Mouse (Mus musculus) gastrocnemius, adult 8-10 months (tissue): ENCODE measurements around the gene Glt8d2. TPM values are rescaled to one million over a fixed set of nuclear protein-coding genes. Genes with fewer than 3 reads are reported as not detected.

ENCODE experiments used
- DNase-seq, 2 experiments: peaks; one replicate each; pipeline ENCODE4 v3.0.0; 2022; ENCODE audit warnings: low spot score in 2 of 2
- total RNA-seq, 4 experiments: library from RNA; stranded (reverse); gene quantifications; 2 replicates each; pipeline ENCODE4 v1.2.4; 2022

Glt8d2 gene
- total RNA-seq, result 1 to 10 TPM; 1.1 to 2.7 (median 1.6) TPM

DNA sequence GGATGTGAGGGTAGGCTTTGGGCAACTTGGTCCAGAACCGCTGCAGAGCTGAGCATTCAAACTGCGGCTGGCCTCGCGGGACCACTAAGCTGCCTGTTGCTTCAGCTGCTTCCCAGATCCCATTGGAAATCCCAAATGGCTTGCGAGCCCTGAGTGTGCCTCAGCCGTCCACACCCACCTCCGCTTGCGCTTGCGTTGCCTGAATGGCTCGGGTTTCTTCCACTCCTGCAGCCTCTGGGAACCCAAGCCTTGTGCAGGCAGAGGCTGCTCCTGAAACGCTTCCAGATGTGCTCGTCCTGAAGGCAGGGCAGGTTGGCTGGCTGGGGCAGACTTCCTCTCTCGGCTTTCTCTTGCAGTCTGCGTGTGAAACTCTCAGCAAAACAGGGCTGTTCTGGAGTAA lies at the start of gene Glt8d2:
Glt8d2 (minus strand) TSS at position 157 of the 400 bp plus-strand sequence.
- peak; percentile 69 to 81 for DNase-seq

DNA sequence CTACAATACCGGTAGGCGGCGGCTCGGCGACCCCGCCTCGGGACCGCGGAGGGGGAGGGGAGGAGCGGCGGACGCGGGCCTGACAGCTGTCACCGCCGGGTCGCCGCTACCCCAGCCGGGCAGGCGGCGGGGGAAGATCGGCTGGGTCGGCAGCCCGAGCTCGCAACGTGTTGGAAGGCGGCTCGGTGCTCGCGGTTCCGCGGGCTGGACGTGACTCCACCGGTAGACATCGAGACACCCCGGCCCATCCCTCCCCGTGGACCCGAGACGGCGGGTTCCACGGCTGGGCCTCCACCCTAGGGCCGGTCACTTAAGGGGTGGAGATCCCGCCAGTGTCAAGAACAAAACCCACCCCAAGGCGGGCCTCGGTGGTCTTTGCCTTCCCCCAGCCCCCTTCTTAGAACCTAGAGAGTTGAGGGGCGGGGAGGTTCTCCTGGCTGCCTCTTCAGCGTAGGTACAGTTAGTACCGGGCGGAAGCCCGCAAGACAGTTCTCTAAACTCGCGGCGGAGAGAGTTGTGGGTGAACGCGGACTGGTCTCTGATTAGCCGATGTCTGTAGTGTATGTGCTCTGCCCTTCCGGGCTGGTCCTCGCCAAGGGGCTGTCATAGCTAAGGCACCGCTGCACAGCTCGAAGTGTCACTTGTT lies 9.0 kb upstream of the Glt8d2 start:
- DNase-seq, result no peak

DNA sequence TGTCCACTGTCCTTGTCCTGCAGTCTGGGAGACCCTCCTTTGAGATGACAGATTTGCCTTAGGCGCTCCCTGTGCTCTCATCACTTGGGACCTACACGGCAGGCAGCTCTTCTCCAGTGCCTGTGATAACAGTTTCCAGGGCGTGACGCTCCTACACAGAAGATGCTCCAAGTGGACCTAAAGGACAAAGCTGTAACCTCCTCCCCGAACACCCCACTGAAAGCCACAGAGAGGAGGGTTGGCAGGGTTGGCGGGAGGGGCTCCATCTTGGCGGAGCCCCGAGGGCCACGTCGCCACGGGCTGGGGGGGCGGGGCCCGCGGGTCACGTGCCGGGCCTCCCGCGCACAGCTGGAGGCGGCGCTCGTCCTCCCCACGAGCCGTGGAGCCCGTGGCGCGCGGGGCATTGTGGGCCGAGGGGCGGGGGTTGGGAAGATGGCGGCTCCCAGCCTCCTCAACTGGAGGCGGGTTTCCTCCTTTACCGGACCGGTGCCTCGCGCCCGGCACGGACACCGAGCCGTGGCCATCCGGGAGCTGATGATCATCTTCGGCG lies 8.3 kb upstream of the Glt8d2 start:
- DNase-seq, result peak; percentile 66 to 81

DNA sequence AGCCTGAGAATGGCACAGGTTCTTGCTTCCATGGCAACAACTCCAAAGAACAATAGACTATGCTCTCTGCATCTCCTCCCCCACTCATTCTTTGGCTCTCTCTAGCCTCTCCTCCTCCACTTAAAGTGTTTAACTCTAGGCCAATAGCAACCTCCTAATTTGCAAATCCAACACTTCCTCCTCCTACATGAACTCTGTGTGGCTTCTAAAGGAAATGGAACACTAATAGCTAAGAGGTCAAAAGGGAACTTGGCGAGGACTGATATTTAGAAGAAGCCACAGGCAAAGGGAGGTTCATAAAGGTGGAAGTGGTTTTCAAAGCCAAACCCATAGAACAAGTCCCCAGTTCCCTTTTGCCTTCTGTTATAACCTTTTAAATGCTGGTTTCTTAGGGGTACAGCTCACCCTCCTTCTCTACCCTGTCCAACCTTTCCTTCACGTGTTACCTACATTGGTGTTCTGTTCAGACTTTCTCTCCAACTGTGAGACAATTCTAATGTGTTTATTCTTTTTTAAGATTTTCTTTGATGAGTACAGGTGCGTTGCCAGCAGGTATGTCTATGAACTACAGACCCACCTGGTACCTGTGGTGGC lies 7.0 kb upstream of the Glt8d2 start:
- DNase-seq, result no peak

DNA sequence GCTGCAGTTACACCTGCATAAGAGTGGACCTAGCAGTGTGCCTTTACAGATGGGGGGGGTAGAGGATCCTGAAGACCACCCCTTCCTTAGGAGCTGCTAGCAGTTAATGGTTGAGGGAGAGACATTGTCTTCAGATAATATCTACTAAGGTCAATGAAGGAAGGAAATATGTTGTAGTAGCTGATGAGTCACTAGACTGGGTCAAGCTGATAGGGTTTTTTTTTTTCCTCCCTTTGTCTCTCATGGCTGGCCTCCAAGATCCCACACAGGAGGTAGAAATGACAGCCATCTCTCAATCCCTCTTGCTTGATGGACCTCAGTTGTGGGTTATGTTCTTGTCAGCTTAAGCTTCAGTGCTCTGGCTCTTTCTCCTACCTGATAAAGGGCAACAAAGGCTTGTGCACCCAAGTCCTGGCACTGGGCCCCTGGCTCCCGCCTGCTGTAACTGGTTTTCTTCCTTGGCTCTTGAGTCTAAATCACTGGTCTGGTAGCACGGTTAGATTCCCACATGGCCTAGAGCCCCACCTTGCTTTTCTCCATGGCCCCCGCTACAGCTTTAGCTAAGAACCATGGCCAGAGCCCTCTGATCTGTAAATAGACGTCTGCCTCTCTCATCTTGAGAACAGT lies 6.1 kb upstream of the Glt8d2 start:
- no peak for DNase-seq

DNA sequence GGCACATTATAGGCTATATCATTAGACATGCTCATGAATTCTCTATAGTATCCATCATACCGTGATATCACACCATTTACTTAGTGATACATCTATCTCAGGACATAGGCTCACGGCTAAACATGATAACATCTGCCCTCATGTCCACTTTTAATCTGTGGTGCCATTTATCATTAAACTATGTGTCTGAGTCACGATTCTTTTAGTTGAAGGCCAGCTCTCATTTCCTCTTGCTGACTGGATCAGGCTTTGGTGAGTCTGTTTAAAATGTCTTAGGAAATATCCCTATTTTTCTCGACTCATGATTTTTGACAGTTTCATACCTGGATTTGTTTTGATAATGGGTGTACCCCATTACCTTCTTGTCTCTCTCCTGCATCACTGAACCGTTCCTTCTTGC lies 5.5 kb upstream of the Glt8d2 start, which contains the start of gene Hcfc2:
Hcfc2 (plus strand) TSS at position 205 of the 400 bp plus-strand sequence.
- DNase-seq, result no peak

DNA sequence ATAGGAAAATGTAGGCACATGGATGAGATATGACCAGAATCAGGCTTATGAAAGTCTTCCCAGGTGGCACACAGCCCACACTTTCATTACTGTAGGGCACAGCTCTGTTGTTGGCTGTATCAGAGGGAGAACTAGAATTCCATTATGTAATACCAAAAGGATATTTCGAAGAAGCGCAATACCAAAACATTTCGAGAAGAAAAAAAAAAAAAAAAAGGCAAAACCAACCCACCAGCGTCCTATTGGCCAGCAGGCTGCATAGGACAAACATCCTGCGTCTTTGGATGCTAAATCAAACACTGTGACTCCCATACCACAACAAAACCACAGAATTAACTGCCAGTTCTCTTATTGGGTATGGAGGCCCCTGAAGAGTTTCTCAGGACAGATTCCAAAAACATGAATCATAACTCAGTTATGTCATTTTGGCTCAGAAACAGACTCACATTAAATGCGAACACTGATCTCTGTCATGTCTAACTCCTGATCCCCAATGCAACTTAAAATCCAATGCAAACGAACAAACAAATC lies 704 bp downstream of the Glt8d2 start:
- peak in 1 of 2 experiments; percentile 24 for DNase-seq

DNA sequence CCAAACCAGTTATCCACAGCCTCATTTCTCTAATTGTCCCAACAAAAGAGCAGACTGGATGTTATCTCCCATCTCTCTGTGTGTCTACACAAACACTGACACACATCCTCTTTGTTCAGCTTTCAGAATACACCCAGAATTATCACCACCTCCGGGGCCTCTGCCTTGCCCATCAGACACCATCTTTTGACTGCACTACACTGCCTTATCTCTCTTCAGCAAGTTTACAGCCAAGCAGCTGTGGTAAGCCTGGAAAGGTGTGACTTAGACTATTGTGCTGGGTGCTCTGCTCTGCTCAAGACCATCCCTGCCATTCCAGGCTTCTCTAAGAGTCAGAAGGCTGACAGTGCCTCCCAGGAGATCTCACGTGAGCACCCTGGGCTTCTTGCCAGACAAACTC lies 5.0 kb downstream of the Glt8d2 start:
- DNase-seq, result no peak

DNA sequence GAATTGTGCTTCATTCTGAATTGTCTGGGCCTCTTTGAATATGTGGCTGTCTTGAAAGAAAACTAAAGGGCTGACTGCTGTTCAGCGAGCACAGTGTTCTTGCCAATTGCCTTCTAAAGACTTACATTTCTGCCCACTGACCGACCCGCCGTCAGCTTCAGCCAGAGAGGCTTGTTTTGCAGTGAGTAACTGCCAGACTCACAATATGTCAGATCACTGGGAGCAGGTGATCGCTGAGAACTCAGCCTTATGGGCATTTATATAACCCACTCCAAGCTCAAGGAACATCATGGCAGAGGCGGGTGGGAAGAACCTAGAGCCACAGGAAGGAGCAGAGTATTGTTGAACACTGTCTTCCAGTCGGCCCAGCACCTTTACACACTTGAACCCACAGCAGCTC lies 8.8 kb downstream of the Glt8d2 start:
- DNase-seq, result no peak

DNA sequence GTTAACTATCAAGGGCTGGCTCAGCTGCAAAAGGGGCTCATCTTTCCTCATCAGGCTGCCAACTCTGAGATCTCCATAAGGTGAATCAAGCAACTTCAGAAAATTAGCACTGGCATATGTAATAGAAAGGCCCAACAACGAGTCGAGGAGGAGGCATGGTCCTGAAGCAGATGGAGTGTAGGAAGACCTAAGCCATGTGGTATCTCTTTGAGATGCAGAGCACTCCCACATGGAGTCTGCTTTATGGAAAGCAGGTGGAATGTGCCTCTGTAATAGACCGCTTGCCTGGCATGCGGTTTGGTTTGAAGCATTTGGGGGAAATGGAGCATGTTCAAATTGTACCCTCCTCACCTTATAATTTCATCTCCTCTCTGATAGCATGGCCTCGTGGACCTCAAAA lies 9.7 kb downstream of the Glt8d2 start:
- no peak for DNase-seq

DNA sequence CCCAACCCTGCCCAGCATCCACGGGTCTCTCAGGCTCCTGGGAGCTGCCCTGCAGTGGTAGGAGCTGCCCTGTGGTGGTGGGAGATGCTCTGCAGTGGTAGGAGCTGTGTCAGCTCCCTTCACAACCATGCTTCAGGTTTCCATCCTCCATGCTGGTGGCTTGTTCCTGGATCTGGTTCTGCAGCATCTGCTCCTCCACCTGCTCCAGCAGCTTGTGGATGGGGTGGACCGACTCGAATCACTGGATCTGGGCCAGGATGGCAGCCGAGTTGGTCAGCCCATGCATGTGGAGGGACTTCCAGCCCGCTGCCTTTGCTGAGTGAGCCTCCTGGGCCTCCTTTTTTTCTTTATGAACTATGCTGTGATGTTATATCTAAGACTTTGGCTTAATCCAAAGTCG lies 13.5 kb downstream of the Glt8d2 start:
- no peak for DNase-seq

DNA sequence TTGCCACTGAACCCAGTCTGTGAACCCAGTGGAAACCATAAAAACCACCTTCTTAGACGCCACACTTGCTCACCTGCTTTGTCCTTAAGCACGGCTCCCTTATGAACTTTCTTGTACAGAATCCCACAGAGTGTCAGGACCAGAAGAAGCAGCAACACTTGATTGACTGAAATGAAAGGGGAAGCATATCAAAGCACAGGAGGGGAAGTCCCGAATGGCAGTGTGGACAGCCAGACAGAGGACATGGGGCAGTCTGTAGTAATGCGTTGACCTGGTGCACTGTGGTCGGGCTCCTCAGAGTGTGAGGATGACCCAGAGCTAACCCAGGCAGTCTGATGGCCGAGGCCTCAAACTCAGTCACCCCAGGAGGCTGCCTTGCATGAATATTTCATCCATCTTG lies 20.2 kb downstream of the Glt8d2 start:
- DNase-seq, result no peak

DNA sequence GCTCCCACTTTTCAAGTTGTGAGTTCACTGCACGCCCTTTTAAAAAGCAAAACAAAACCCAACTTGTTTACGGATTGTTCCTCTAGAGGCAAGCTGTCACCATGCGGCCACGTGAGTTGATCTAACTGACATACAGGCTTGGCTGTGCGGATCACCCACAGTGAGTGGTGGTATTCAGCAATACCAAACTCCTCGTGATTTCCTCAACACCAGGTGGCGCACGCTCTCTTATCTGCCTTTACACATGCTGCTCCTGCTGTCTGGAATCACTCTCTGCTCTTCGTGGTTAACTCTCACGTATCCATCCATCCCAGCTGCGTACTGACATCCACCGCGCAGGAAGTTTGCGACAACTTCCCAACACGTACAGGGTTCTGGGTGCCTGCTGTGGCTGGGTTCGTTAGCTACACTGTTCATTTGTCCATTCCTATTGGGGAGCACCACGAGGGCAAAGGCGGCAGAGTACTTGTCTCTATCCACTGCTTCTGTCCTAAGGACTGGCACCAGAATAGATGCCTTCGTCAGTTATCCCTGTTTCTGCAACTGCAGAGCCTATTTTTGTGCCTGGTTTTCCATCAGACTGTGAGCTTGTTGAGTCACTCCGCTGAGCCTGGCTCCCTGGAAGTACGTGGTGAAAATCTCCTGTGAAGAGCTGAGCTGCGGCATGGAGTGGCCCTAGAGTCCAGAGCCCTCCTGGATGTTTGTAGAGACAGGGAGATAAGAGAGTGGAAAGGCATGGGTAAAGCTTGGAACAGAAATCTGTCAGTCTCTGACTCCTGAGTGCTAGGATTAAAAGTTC lies 23.8 kb downstream of the Glt8d2 start:
- DNase-seq, result peak; percentile 76 to 79

DNA sequence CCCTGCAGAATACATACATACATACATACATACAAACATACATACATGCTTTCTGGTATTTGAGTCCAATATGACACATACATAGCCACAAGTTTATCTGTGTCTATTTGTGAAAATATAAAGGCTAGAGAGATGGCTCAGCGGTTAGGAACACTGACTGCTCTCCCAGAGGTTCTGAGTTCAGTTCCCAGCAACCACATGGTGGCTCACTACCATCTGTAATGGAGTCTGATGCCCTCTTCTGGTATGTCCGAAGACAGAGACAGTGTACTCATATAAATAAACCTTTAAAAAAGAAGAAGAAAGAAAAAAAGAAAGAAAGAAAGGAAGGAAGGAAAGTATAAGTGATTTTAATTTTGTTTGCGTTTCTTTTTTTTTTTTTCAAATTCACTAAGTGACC lies 24.5 kb downstream of the Glt8d2 start:
- DNase-seq, result no peak

DNA sequence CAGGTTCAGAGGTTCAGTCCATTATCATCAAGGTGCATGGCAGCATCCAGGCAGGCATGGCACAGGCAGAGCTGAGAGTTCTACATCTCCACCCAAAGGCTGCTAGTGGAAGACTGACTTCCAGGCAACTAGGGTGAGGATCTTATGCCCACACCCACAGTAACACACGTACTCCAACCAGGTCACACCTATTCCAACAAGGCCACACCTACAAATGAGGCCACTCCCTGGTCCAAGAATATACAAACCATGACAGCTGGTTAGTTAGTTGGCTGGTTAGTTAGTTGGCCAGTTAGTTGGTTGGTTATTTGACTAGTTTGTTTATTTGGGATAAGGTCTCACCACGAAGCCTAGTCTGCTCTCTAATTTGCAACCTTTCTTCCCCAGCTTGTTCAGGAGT lies 27.2 kb downstream of the Glt8d2 start:
- no peak for DNase-seq

DNA sequence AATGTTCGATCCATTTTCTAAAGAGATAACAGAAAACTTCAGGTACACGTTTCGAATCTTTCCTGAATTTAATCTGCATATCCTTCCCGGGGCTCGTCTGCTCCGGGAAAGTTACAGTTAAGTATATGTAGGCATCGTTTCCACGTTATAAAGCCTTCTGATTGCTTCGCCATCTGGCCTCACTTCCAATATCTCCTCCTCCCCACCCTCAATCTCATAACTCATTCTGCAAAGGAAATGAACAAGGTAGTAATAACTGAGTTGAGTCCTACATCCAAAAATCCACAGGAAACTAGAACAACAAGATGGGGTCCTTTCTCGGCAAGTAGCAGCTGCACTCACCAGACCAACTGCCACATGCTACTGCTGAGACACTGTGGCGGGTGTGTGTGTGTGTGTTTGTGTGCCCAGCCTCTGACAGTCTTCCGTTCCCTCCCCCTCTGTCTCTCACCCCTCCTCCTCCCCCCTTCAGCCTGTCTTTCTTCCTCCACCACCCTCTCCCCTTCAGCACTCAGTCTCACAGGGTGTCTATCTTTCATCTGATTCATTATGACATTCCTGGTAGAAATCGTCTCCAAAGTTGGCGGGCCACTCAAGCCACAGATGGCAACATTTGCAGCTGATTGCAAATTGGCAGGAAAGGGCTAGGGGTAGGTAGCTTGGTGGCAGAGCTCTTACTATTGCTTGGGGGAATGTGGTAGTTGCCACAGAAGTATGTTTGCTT lies 28.0 kb downstream of the Glt8d2 start:
- no peak for DNase-seq

DNA sequence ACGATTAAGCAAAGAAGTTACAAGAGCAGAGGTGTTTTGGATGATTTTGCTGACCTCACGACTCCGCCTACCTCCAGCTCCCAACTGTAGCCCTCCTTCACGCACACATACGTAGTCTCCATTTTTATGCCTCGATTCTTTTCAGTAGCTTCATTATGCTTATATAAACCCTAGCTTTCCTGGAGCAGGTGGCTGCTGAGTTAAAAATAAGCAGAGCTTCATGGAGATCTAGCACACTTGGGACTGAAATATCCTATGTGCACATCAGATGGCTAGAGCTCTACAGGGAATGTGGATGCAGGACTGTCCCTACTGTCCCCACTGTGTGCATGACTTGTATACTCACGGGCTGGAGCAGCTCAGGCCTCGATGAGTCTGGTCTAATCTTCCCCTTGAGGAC lies 28.6 kb downstream of the Glt8d2 start:
- no peak for DNase-seq

DNA sequence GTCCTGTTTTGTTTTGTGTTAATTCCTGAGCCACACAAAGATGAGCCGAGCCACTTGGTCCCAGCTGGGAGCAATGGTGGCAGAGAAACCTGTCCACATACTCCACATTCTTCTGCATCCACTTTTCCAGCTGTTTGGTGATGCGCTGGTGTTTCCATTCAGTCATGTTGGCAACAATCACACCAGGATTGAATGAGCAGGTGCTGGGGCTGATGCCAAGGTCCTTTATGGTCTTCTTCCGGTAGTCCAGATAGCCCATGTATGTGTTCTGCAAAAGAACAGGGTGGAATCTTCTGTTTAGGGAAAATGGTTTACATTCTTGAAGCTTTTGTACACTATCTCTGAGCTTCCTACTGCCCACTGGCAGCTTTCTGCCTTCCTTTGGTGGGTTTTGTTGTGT lies 35.9 kb downstream of the Glt8d2 start:
- DNase-seq, result no peak

DNA sequence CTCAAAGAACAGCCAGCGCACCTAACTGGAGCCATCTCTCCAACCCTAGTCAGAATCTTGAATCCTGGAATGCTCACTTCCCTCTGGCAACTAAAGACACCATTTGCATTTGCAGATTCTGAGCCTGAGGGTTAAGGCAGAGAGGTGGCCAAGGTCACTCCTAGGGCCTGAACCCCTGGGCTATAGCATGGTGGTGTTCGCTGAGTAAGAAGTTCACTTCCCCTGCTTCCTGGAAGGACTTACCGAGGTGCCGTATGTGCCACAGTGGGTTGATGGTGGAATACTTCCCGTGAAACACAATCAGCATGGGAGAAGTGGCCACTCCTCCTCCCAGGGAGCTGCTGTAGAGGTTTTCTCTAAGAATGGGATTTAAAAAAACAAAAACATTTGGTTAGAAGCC lies 37.8 kb downstream of the Glt8d2 start:
- DNase-seq, result no peak

DNA sequence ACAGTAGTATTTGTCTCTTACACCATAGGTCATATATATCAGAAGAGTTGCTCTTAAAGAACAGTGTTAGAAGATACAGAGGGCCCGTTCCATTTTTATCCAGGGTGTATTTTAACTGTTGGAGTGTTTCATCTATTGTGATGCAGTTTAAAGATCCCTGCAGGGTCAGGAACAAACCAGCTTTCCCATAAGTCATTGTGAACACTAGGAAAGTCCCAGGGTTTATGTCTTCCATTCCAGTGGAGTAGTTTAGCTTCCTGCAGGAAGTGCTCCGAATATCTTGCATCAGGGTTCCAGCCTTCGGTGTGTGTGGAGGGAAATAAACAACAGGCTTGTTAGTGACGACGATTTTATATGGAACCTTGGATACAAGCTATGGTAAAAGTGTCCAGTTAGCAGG lies 39.2 kb downstream of the Glt8d2 start:
- no peak for DNase-seq
